Mouse (Mus musculus): ENCODE results near the gene Gpr65. TPM values are rescaled to one million over a fixed set of nuclear protein-coding genes. Genes with fewer than 3 reads are reported as not detected.
"Not testable (repeated sequence)": the region's sequence is repeated elsewhere in the genome, so short reads cannot be mapped to it uniquely, and the experiment has no call there.

Gene Gpr65
- total RNA-seq (2014; fragmentation: Nextera tagmentation) (21.4 and 39.2 TPM in 2 replicates), total RNA-seq (2017) (38.9 and 44.3 TPM in 2 replicates)

DNA sequence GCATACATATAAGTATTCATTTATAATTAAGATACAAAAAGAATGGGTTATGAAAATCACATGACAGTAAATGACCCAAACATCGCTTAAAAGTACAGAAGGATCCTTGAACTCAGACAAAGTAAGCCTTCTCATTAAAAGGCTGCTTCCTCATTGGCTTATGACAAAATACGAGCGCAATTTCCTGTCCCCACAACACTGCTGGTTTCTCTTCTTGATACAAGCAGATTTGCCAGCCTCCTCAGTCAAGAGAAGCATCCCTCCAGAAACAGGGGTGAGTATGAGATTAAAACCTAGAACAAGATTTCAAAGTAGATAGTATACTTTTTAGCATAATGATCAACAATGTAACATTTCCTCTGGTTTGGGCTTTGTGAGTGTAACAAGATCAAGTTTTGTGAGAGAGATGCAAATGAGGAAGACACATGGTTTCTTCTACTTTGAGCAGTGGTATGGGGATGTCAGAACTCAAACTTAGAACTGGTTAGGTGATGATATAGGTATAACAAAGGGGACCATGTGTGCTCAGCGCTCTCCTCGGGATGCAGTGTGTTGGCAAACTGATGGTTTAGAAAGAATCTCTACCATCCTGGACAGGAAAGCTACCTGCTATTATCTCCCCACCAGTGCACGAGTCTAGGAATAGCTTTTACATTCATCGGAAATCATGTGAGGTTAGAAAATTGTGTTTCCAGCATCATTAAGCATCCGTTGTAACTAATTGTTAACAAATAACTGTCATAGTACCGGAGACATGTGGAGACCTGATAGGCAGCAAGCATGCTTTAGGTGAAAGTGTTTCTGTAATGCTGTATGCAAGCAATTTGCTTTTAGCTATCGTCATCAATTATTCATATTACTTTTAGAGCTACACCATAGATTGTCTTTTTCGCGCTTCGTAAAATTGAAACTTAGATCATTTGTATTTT is at the start of gene Gpr65:
Gene Gpr65, plus strand, starts transcription at position 195 of the 929 bp plus-strand sequence.
- ATAC-seq (replicated peaks; ENCODE audit: poor library complexity, severe bottlenecking), result peak; percentile 43

DNA sequence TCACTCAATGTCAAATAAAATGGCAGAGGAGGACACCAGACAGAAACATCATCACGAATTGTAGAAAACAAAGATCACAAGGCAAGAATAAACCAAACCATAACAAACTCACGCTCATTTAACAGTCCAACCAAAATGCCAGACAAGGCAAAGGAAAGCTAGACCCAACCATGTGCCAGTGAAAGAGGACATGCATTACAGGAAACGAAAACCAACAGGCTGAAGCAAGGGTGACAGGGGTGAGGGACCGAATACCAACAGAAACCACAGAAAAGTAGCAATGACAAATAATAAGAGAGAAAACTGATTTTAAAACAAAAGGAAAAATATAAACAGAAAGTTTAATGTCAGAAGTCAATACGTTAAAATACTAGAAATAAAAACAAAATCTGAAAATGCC is 45.1 kb upstream of the Gpr65 start:
- peak; percentile 56 for ATAC-seq (replicated peaks; ENCODE audit: poor library complexity, severe bottlenecking)

DNA sequence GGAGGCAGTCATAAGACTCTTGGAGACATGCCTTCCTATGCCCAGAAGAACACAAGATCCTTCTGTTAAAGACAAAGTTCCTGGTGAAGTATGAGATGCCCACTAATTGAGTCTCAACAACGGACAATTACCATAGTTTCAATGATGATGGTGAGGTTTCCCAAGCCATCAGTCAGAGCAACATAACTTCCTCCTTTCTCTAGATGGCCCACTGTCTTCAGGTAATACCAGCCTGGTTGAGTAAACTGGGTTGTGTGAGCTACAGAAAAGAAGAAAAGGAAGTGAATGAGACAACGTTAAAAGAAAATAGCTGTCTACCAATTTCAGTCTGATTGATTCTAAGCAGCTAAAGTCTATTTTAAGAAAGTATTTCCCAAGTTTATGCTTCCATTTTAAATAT is 41.4 kb upstream of the Gpr65 start:
- ATAC-seq (replicated peaks; ENCODE audit: poor library complexity, severe bottlenecking), result peak; percentile 61

GRCm38 (mm10) chr12:98238478-98238877 is 30.0 kb upstream of the Gpr65 start:
- not testable (repeated sequence) for ATAC-seq (replicated peaks; ENCODE audit: poor library complexity, severe bottlenecking)

DNA sequence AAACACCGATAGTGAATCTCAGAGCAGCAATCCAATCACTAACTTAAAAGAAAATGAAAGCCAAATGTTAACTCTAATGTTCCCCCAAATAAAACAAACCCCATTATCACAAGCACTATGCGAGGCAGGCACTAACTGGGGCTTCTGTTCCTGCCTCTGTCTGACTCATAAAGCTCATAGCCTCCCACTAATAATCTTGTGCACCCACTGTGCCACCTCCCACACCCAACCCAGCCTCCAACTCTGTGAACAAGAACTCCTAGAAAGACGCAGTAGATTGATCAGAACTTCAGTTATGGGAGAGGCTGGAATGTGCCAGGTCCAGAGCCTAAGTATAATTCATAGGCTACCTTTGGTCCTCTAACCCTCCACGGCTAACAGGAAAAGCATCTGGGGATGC is 24.3 kb upstream of the Gpr65 start:
- ATAC-seq (replicated peaks; ENCODE audit: poor library complexity, severe bottlenecking), result no peak

DNA sequence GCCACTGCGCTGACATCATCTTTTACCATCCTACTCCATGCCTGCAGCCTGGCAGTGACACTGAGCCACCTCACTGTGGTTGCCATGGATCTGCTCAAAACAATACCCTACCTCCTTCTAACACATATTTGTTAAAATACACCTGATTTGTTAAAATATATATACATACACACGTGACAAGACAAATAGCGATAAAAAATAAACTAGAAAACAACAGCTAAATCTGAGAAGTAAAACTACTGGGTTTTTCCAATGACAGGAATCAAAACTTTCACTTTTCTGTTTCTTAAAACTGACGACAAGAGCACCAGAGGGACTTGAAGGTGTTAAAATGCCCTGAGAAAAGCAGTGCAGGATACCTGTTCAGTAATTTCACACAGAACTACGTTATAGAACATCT is 23.6 kb upstream of the Gpr65 start:
- ATAC-seq (replicated peaks; ENCODE audit: poor library complexity, severe bottlenecking), result no peak

GRCm38 (mm10) chr12:98246835-98247234 is 21.6 kb upstream of the Gpr65 start:
- peak; percentile 55; the same call in 1 of the 2 replicates for ATAC-seq (replicated peaks; ENCODE audit: poor library complexity, severe bottlenecking)

GRCm38 (mm10) chr12:98249671-98250070 is 18.8 kb upstream of the Gpr65 start:
- 0 out of 2 replicates have a peak, but pooled peaks have one; percentile 17 for ATAC-seq (replicated peaks; ENCODE audit: poor library complexity, severe bottlenecking)

GRCm38 (mm10) chr12:98250327-98250726 is 18.1 kb upstream of the Gpr65 start:
- no peak for ATAC-seq (replicated peaks; ENCODE audit: poor library complexity, severe bottlenecking)

DNA sequence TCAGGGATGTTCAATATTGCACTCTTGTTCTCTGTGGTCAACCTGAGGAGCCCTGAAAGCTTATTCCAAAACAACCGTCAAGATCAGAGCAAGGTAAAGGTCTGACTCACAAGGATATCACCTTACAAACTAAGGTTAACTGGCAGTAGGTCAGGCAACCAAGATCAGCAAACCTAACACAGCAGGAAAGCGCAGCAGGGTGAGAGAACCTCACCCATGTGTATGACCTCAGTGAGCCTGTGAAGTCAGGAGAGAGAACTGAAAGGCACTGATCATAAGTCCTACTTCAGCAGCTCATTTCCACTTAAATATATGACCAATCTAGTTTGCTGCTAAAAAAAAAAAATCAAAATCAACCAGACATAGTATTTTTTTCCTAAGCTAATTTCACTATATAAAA is 16.0 kb upstream of the Gpr65 start:
- ATAC-seq (replicated peaks; ENCODE audit: poor library complexity, severe bottlenecking), result no peak

GRCm38 (mm10) chr12:98255373-98255995 is 13.0 kb upstream of the Gpr65 start:
- peak; percentile 69 for ATAC-seq (replicated peaks; ENCODE audit: poor library complexity, severe bottlenecking)

- no peak for ATAC-seq (replicated peaks; ENCODE audit: poor library complexity, severe bottlenecking)
Observed at GRCm38 (mm10) chr12:98258371-98258844, 10.0 kb upstream of the Gpr65 start.

DNA sequence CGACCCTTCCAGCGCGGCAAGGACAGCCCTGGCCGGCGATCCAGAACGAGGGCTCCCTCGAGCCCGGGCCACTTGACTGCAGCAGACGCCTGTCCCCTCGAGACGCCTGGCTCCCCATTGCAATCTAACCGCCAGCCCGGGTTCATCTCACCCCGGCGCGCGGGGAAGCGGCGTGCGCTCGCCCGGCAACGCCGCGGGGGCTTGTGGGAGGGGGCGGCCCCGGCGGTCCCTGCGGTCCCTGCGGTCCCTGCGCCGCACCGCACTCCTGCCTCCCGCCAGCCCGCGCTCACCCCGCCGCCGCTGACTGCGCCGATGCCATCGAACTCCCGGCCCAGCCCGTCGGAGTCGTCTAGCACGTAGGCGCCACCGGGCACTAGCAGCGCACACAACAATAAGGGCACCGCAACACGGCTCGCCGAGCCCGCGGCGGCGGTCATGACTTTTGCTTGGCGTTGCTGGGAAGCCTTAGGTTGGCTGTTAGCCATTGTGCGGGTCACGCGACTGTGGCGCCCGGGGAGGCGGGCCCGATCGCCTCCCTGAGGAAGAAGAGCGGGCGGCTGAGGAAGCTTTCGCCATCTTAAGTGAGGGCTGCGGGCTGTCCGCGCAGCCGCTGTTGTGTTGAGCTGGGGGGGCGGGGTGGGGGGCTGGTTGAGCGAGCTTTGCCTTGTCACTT is 9.5 kb upstream of the Gpr65 start, which contains the start of gene Galc:
Gene Galc, minus strand, starts transcription at position 615 of the 673 bp plus-strand sequence.
- ATAC-seq (replicated peaks; ENCODE audit: poor library complexity, severe bottlenecking), result peak; percentile 66

GRCm38 (mm10) chr12:98259518-98259852 is 8.9 kb upstream of the Gpr65 start:
- no peak for ATAC-seq (replicated peaks; ENCODE audit: poor library complexity, severe bottlenecking)

- ATAC-seq (replicated peaks; ENCODE audit: poor library complexity, severe bottlenecking), result 0 out of 2 replicates have a peak, but pooled peaks have one; percentile 5
Observed at GRCm38 (mm10) chr12:98265697-98266096, 2.7 kb upstream of the Gpr65 start.

DNA sequence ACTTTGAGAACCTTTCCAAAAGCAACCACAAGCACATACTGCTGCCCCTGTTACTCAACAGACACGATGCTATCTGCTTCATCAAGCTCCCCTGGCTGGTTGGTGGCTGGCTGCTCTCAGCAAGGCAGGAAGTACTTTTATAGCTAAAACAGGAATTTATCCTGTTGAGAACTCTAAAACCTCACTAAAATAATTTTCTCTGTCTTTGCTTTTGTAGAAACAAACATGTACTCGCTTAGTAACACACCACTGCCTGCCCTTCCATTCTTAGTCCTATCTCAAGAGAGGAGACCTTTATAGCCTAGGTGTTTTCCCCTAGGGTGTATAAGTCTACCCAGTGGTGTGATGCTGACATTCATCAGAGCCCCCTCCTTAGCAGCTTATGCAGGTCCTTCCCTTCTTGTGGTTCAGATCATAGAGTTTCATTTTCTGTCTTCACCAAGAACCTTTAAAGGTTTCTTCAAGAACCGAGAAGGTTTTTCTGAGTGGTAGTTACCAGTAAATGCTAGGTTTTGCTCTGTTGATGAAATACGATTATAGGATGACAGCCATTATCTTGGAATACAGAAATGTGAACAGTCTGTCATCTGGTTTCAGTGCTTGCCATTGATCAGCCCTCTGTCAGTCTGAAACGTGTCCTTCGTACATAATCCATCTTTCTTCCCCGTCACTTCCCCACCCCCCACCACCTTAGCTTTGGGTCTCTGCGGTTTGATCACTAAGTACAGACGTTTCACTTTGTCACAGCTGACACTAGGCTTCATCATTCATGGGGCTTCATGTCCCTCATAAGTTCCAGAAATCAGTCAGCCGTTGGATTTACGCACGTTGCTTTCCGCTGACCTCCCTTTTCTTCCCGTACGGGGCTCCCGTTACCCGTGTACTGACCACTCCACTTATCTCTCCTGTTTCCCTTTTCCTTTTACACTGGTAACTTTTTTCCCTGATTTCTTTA is 1.6 kb downstream of the Gpr65 start:
- peak; percentile 49 for ATAC-seq (replicated peaks; ENCODE audit: poor library complexity, severe bottlenecking)

DNA sequence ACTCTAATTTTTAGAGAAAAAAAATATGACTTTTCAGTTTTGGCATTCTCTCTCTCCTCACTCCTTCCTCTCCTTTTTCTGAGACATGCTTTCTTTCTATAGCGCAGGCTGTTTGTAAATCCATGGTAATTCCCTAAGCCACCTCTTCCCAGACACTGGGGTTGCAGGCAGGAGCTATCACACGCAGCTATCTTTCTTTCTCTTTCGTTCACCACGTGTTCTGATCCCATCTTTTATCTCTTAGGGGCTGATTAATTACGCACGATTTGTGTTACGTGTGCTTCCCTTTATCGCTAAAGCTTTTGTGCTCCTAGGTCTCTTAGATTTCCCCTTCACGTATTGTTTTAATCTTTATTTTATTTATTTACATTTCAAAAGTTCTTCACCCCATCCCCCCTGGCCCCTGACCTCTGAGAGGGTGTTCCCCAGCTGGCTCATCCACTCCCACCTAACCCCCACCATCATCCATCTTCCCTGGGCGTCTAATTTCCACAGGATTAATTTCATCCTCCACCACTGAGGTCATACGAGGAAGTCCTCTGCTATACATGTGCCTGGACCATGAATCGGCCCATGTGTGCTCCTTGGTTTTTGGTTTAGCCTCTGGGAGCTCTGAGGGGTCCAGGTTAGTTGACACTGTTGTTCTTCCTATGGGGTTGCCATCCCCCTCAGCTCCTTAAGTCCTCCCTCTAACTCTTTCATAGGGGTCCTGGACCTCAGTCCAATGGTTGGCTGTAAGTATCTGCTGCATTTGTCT is 2.6 kb downstream of the Gpr65 start:
- no peak for ATAC-seq (replicated peaks; ENCODE audit: poor library complexity, severe bottlenecking)

- ATAC-seq (replicated peaks; ENCODE audit: poor library complexity, severe bottlenecking), result no peak
Observed at GRCm38 (mm10) chr12:98272433-98272832, 4.0 kb downstream of the Gpr65 start.

GRCm38 (mm10) chr12:98280530-98280929 is 12.1 kb downstream of the Gpr65 start:
- peak; percentile 70 for ATAC-seq (replicated peaks; ENCODE audit: poor library complexity, severe bottlenecking)
